Mouse (Mus musculus) ovary, postnatal 36 days (tissue): Measurements from ENCODE around the gene 1700001J03Rik.
A peak's percentile ranks its signal among the peaks of the same experiment; 100 is the strongest.
"Not testable (repeated sequence)": the region's sequence is repeated elsewhere in the genome, so short reads cannot be mapped to it uniquely, and the experiment has no call there.

ENCODE experiments used
- DNase-seq: peaks from one replicate; pipeline ENCODE4 v3.0.0; 2022; ENCODE audit warnings: low spot score, mixed read lengths

The 1700001J03Rik gene

DNA sequence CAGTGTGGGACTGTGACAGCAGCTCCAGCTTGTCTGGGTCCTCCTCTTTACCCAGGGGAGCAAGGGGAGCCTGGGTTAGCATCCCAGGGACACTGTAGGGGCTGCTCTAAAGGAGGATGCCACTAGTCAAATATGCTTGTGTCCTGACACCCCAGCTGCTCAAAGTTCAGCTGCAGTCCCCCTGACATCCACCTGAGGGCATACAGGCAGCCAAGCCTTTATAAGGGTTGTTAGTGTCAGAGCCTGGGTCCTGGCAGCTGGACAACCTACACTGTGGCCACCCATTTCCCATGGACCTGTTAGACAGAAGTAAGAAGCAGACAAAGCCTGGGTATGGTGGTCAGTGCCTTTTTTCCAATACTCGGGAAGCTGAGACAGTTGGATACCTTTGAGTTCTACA lies 3.0 kb upstream of the 1700001J03Rik start:
- no peak for DNase-seq

DNA sequence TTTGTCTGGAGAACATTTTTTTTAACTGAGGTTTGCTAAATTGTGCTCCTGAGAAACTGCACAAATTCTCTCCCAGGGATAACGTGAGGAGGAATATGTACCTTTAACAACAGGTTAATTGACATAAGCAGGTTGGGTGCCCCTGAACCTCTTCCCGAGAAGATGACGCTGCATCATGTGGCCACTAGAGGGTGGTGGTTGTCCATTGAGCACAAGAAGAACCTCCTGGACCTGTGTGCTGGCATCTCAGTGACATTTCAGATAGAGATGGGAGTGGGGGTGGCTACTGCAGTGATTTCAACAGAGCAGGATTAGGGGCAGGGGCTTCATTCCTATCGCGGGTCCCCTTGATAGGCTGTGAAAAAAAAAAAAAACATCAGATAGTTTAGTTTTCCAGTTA lies 2.3 kb upstream of the 1700001J03Rik start:
- DNase-seq, result peak; percentile 48

- DNase-seq, result peak; percentile 8
Observed at GRCm38 (mm10) chr5:146172744-146173143, 12.4 kb downstream of the 1700001J03Rik start.

DNA sequence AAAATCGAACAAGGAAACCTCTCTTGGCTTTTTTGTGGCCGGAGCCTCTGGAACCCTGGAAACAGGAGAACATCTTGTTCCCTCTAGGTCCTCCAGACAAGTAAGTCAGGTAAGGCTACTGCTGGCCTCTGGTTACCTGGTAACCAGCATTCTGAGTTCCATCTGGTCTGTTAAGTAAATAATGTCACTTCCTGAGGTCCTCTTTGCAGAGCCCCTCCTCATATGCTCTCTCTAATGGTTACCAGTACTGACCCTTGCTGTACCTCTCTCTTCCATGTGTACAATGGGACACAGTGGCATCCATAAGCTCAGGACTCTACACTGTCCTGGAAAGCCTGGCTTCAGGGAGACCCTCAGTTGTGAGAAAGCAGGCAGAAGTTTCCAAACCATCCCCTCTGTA lies 14.5 kb downstream of the 1700001J03Rik start, which contains the start of gene Gm6309:
Gene Gm6309, minus strand, starts transcription at position 101 of the 400 bp plus-strand sequence.
- DNase-seq, result not testable (repeated sequence)

DNA sequence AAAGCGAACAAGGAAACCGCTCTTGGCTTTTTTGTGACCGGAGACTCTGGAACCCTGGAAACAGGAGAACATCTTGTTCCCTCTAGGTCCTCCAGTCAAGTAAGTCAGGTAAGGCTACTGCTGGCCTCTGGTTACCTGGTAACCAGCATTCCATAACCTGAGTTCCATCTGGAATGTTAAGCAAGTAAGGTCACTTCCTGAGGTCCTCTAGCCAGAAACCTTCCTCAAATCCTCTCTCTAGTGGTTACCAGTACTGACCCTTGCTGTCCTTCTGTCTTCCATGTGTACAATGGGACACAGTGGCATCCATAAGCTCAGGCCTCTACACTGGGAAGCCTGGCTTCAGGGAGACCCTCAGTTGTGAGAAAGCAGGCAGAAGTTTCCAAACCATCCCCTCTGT lies 24.7 kb downstream of the 1700001J03Rik start, which contains the start of gene Gm5565:
Gene Gm5565, minus strand, starts transcription at position 101 of the 400 bp plus-strand sequence.
- not testable (repeated sequence) for DNase-seq

- DNase-seq, result not testable (repeated sequence)
Observed at GRCm38 (mm10) chr5:146158326-146158725, 26.8 kb downstream of the 1700001J03Rik start.

DNA sequence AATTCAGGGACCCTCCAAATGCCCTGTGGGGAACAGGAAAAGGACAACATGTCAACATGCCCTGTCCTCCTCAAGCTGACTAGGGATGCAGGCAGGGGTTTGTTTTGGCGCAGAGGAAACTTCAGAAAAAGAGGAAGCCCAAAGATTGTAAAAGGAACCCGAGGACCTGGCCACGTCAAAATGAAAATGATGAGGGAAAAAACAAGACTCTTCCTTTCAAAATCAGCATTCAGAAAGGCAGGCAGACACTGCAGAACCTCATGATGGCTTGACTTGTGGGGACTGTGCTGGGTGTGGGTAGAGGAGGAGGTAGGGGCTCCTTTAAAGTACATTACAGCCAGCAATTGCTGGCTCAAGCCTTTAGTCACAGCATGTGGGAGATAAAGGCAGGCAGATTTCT lies 34.6 kb downstream of the 1700001J03Rik start:
- no peak for DNase-seq

GRCm38 (mm10) chr5:146147903-146148302 lies 37.2 kb downstream of the 1700001J03Rik start:
- no peak for DNase-seq
